Mouse (Mus musculus): ENCODE results near the gene Gm5797. TPM values are rescaled to one million over a fixed set of nuclear protein-coding genes. Genes with fewer than 3 reads are reported as not detected.
"Not testable (repeated sequence)": the region's sequence is repeated elsewhere in the genome, so short reads cannot be mapped to it uniquely, and the experiment has no call there.

The Gm5797 gene
- total RNA-seq (2021): not detected

DNA sequence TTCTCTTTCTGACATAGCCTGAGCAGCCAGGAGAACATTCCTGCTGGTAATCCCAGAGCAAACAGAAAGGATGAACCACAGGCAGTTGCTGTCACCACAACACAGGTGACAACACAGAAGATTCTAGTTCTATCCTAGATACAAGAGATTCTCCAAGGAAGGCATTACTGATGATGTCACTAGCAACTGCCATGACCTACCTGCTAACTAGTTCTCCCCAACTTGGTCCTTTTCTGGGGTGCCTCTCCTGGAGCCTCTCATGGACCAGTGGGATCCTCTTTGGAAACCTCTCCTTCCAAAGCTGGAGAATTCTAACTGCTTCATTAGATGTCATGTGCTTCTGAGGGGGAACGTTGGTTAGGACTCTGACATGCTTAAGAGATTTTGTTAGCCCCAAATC, at the start of gene Gm5797:
TSS of gene Gm5797 (minus strand) at position 101 of the 400 bp plus-strand sequence.
- intact Hi-C loops (cut with DNase I); DNase-seq: not testable (repeated sequence)

DNA sequence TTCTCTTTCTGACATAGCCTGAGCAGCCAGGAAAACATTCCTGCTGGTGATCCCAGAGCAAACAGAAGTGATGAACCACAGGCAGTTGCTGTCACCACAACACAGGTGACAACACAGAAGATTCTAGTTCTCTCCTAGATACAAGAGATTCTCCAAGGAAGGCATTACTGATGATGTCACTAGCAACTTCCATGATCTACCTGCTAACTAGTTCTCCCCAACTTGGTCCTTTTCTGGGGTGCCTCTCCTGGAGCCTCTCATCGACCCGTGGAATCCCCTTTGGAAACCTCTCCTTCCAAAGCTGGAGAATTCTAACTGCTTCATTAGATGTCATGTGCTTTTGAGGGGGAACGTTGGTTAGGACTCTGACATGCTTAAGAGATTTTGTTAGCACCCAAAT, 32.8 kb upstream of the Gm5797 start, which contains the start of gene Gm8374:
TSS of gene Gm8374 (minus strand) at position 101 of the 400 bp plus-strand sequence.
- intact Hi-C loops (cut with DNase I); DNase-seq: not testable (repeated sequence)

DNA sequence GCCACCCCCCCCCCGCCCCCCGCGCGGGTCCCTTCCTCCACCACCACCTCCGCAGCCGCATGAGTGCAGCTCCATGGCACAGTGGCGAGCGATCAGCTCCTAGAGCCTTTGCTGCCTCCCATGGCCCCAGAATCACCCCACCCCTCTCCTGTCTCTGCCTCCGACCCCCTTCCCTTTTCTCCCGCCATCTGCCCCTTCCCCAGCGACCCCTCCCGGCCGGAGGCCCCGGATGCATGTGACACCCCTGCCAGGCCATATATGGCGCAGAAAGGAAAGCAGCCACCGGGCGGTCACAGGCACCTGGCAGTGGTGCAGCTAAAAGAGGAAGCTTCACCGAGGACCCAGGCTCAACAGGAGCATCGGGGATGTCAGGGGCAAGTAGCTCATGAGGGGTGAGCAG, 17.1 kb downstream of the Gm5797 start:
- intact Hi-C loops (cut with DNase I): not testable (repeated sequence)
- peak; percentile 2 to 7 for DNase-seq

DNA sequence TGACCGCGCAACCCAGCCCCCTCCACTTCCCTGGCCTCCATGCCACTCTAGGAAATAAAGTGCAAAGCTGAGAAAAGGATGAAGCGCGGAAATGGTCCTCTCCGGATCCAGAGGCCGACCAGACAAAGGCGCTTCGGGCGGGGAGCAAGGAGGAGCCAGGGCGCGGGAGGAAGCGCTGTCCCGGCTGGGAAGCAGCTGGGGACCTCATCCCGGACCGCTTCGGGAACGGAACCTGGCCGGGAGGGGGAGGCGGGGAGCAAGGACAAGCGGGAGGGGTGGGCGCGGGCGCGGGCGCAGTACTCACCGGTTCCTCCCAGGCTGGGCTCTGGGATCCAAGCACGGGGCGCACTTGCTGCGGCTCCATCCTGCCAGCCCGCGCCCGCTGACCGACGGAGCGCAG, 17.5 kb downstream of the Gm5797 start, which contains the start of gene Gm3739:
TSS of gene Gm3739 (minus strand) at position 389 of the 400 bp plus-strand sequence.
- intact Hi-C loops (cut with DNase I): not testable (repeated sequence)
- peak; percentile 26 for DNase-seq

Other genes with a start within 250 kb of the Gm5797 start
- under 1 TPM; 0.22 to 0.29 TPM for gene Gm3696, start 231.8 kb downstream of the Gm5797 start, total RNA-seq (2021)
- not detected for gene Gm6676, start 207.0 kb downstream of the Gm5797 start, total RNA-seq (2021)
- gene Gm3512, start 157.9 kb downstream of the Gm5797 start, total RNA-seq (2021): under 1 TPM; 0.55 to 0.74 TPM
- not detected for gene Gm16434, start 137.9 kb downstream of the Gm5797 start, total RNA-seq (2021)
- not detected for gene Gm3727, start 67.7 kb downstream of the Gm5797 start, total RNA-seq (2021)
- under 1 TPM; 0.25 to 0.43 TPM for gene Gm3739, start 17.3 kb downstream of the Gm5797 start, total RNA-seq (2021)
- not detected for gene Gm8374, start 32.7 kb upstream of the Gm5797 start, total RNA-seq (2021)
- gene Gm3755, start 118.5 kb upstream of the Gm5797 start, total RNA-seq (2021): not detected
- gene Gm3752, start 151.4 kb upstream of the Gm5797 start, total RNA-seq (2021): under 1 TPM; 0.20 to 0.29 TPM
- 1 to 10 TPM; 4.0 to 5.0 TPM for gene Gm3558, start 236.2 kb upstream of the Gm5797 start, total RNA-seq (2021)

Measured in heart, postnatal 10 days (tissue).